Mouse (Mus musculus): ENCODE measurements at regions not wholly inside any gene's neighbourhood (a gene's known extent, or its start where the extent isn't known, plus 50 kb on each side); places are given as distances from the start of the nearest gene placed in this dataset.

- Histone ChIP-seq H3K36me3 (ENCODE audit: control insufficient read depth, insufficient read depth, low read length) (no peaks in the 10 kb centered on the region), H3K27me3 (ENCODE audit: control insufficient read depth, insufficient read depth, low read depth, low read length) (no peaks in the 10 kb centered on the region), H3K9me3 (replicated peaks; ENCODE audit: control insufficient read depth, low read length, poor library complexity, severe bottlenecking) (peaks cover 2% of the 10 kb centered on the region; the same call in 1 of the 2 replicates), H3K9ac (ENCODE audit: low read depth, low read length) (no peak overlapping the region), H3K4me1 (ENCODE audit: control insufficient read depth, insufficient read depth, low read length) (no peaks in the 10 kb centered on the region), H3K27ac (ENCODE audit: low read length) (peak overlapping the region; percentile 17), H3K4me2 (ENCODE audit: low read length) (peak overlapping the region; percentile 5; the same call in 1 of the 2 replicates), H3K4me3 (ENCODE audit: low read depth, low read length) (no peak overlapping the region)
- peak; percentile 100 for ATAC-seq
- 17% methylated on average over 6 of the region's 6 CpGs for WGBS
Measured at GRCm38 (mm10) chr1:17838408-17839022, 307.2 kb downstream of the Crisp4 start.

GRCm38 (mm10) chr1:17825860-17826259, 319.8 kb downstream of the Crisp4 start:
- H3K4me1 ChIP-seq (ENCODE audit: control insufficient read depth, insufficient read depth, low read length): no peaks in the 10 kb centered on the region
- WGBS: 85% methylated on average over 2 of the region's 2 CpGs
- H3K9me3 ChIP-seq (replicated peaks; ENCODE audit: control insufficient read depth, low read length, poor library complexity, severe bottlenecking): no peaks in the 10 kb centered on the region
- no peak overlapping the region for H3K4me3 ChIP-seq (ENCODE audit: low read depth, low read length)
- no peak overlapping the region for H3K9ac ChIP-seq (ENCODE audit: low read depth, low read length)
- no peaks in the 10 kb centered on the region for H3K27me3 ChIP-seq (ENCODE audit: control insufficient read depth, insufficient read depth, low read depth, low read length)
- ATAC-seq: no peak
- H3K4me2 ChIP-seq (ENCODE audit: low read length): no peak overlapping the region
- H3K36me3 ChIP-seq (ENCODE audit: control insufficient read depth, insufficient read depth, low read length): no peaks in the 10 kb centered on the region
- no peak overlapping the region for H3K27ac ChIP-seq (ENCODE audit: low read length)
